Mouse (Mus musculus) myocyte (in vitro differentiated cells): Measurements from ENCODE around the gene Csnk1d.

Experiments
- CEBPB ChIP-seq: IDR thresholded peaks from 2 replicates; pipeline ENCODE4 v1.6.1; 2011; ENCODE audit warnings: mild to moderate bottlenecking, moderate library complexity; ENCODE audit not compliant: poor library complexity, insufficient read depth, severe bottlenecking
- E2F4 ChIP-seq: IDR thresholded peaks from one replicate; pipeline ENCODE4 v1.6.1; 2011; ENCODE audit warnings: mild to moderate bottlenecking, control low read depth, moderate library complexity; ENCODE audit not compliant: insufficient read depth
- MAX ChIP-seq: IDR thresholded peaks from one replicate; pipeline ENCODE4 v1.6.1; 2011; ENCODE audit warnings: low read depth, mild to moderate bottlenecking, control low read depth
- MYOD1 ChIP-seq, 3 experiments: IDR thresholded peaks; one replicate each; pipeline ENCODE4 v1.6.1; 2011; ENCODE audit warnings: control low read depth in 2 of 3, low read depth in 2 of 3, mild to moderate bottlenecking in 2 of 3, moderate library complexity in 1 of 3; ENCODE audit not compliant: insufficient read length in 2 of 3, control insufficient read depth in 1 of 3
- MYOG ChIP-seq, 3 experiments: IDR thresholded peaks; one replicate each; pipeline ENCODE4 v1.6.1; 2011; ENCODE audit warnings: control low read depth in 2 of 3, low read depth in 2 of 3, mild to moderate bottlenecking in 2 of 3; ENCODE audit not compliant: insufficient read length in 2 of 3, control insufficient read depth in 1 of 3, insufficient read depth in 1 of 3
- POLR2A ChIP-seq: IDR thresholded peaks from one replicate; pipeline ENCODE4 v1.6.1; 2011; ENCODE audit warnings: low read depth, mild to moderate bottlenecking, control low read depth, moderate library complexity; ENCODE audit not compliant: insufficient read length
- POLR2AphosphoS2 ChIP-seq: IDR thresholded peaks from one replicate; pipeline ENCODE4 v1.6.1; 2011; ENCODE audit warnings: low read depth, control low read depth; ENCODE audit not compliant: insufficient read length
- REST ChIP-seq: IDR thresholded peaks from one replicate; pipeline ENCODE4 v1.6.1; 2011; ENCODE audit warnings: mild to moderate bottlenecking, control low read depth, moderate library complexity; ENCODE audit not compliant: insufficient read depth, insufficient read length
- TCF12 ChIP-seq: IDR thresholded peaks from one replicate; pipeline ENCODE4 v1.6.1; 2011; ENCODE audit warnings: mild to moderate bottlenecking, control low read depth; ENCODE audit not compliant: poor library complexity, insufficient read depth, severe bottlenecking
- TCF3 ChIP-seq: IDR thresholded peaks from one replicate; pipeline ENCODE4 v1.6.1; 2011; ENCODE audit warnings: low read depth, control low read depth; ENCODE audit not compliant: insufficient read length
- USF1 ChIP-seq: IDR thresholded peaks from one replicate; pipeline ENCODE4 v1.6.1; 2011; ENCODE audit warnings: low read depth, mild to moderate bottlenecking, control low read depth, moderate library complexity

- TF ChIP-seq POLR2AphosphoS2 (no peak), REST (no peak), POLR2A (no peak), E2F4 (no peak), USF1 (no peak), CEBPB (no peak), TCF3 (no peak), TCF12 (no peak), MAX (no peak), MYOG (IDR thresholded peaks at IDR 0.05; ENCODE audit: control insufficient read depth in 1 of 3, insufficient read depth in 1 of 3, insufficient read length in 2 of 3, low read depth in 2 of 3) (no peak), MYOD1 (IDR thresholded peaks at IDR 0.05; ENCODE audit: control insufficient read depth in 1 of 3, insufficient read length in 2 of 3, low read depth in 2 of 3) (no peak)
Measured at GRCm38 (mm10) chr11:120980427-120981035, 10.6 kb downstream of the Csnk1d start.
